Mouse (Mus musculus) spleen, postnatal 14 days (tissue): ENCODE results near the gene Aste1.

ENCODE experiments used
- DNase-seq, 2 experiments: peaks; one replicate each; pipeline ENCODE4 v3.0.0; 2021 to 2022; ENCODE audit warnings: low spot score in 2 of 2

The Aste1 gene

GRCm38 (mm10) chr9:105395218-105395627 lies at the start of gene Aste1, which contains the start of gene Nek11:
Gene Aste1, plus strand, starts transcription at chr9:105395392.
Gene Nek11, minus strand, starts transcription at chr9:105395524.
- peak; percentile 89 to 93 for DNase-seq

- no peak for DNase-seq
These were observed 46.8 kb upstream of the Aste1 start for GRCm38 (mm10) chr9:105348242-105349031.

- no peak for DNase-seq
These were observed 46.2 kb upstream of the Aste1 start for GRCm38 (mm10) chr9:105349034-105349433.

GRCm38 (mm10) chr9:105362181-105362580 lies 33.0 kb upstream of the Aste1 start:
- DNase-seq, result no peak

- no peak for DNase-seq
These were observed 31.5 kb upstream of the Aste1 start for GRCm38 (mm10) chr9:105363520-105364231.

GRCm38 (mm10) chr9:105366199-105366598 lies 29.0 kb upstream of the Aste1 start:
- DNase-seq, result no peak

GRCm38 (mm10) chr9:105368605-105369004 lies 26.6 kb upstream of the Aste1 start:
- DNase-seq, result no peak

- DNase-seq, result no peak
These were observed 20.8 kb upstream of the Aste1 start for GRCm38 (mm10) chr9:105374361-105374760.

GRCm38 (mm10) chr9:105376411-105376810 lies 18.8 kb upstream of the Aste1 start:
- no peak for DNase-seq

- no peak for DNase-seq
These were observed 18.1 kb upstream of the Aste1 start for GRCm38 (mm10) chr9:105376954-105377530.

GRCm38 (mm10) chr9:105377622-105378021 lies 17.6 kb upstream of the Aste1 start:
- no peak for DNase-seq

- no peak for DNase-seq
These were observed 15.6 kb upstream of the Aste1 start for GRCm38 (mm10) chr9:105379533-105380145.

GRCm38 (mm10) chr9:105387403-105387802 lies 7.8 kb upstream of the Aste1 start:
- no peak for DNase-seq

- peak; percentile 29 to 65 for DNase-seq
These were observed 5.9 kb upstream of the Aste1 start for GRCm38 (mm10) chr9:105389289-105389688.

GRCm38 (mm10) chr9:105390616-105391015 lies 4.6 kb upstream of the Aste1 start:
- DNase-seq, result no peak

GRCm38 (mm10) chr9:105394720-105395119 lies 472 bp upstream of the Aste1 start:
- no peak for DNase-seq

GRCm38 (mm10) chr9:105408549-105408948 lies 13.4 kb downstream of the Aste1 start:
- no peak for DNase-seq

GRCm38 (mm10) chr9:105459032-105459431 lies 63.8 kb downstream of the Aste1 start:
- DNase-seq, result no peak

GRCm38 (mm10) chr9:105461496-105461895 lies 66.3 kb downstream of the Aste1 start:
- no peak for DNase-seq
